Mouse (Mus musculus) heart, embryonic 15.5 days (tissue): Measurements from ENCODE around the gene Oprd1. TPM values are rescaled to one million over a fixed set of nuclear protein-coding genes. Genes with fewer than 3 reads are reported as not detected.

ENCODE experiments used
- ATAC-seq: fragments of 200-750 bp; cut with Nextera tagmentation; replicated peaks from 2 replicates; pipeline ENCODE4 v1.8.0; 2017; ENCODE audit warnings: low read depth, moderate TSS enrichment; ENCODE audit not compliant: insufficient number of reproducible peaks, insufficient read depth, low FRiP score
- H3K27ac ChIP-seq: fragments of 300-500 bp; sonication (generic); 2 replicates; pipeline ENCODE4 v1.5.1; 2015; ENCODE audit warnings: mild to moderate bottlenecking, inconsistent platforms
- H3K27me3 ChIP-seq: fragments of 300-500 bp; sonication (generic); 2 replicates; pipeline ENCODE4 v1.6.1; 2015; ENCODE audit warnings: inconsistent platforms
- H3K36me3 ChIP-seq: fragments of 300-500 bp; sonication (generic); 2 replicates; pipeline ENCODE4 v1.6.1; 2015; ENCODE audit warnings: mild to moderate bottlenecking, inconsistent platforms
- H3K4me1 ChIP-seq: fragments of 300-500 bp; sonication (generic); replicated peaks from 2 replicates; pipeline ENCODE4 v1.6.1; 2015; ENCODE audit warnings: inconsistent platforms
- H3K4me2 ChIP-seq: fragments of 300-500 bp; sonication (generic); 2 replicates; pipeline ENCODE4 v1.6.1; 2015; ENCODE audit warnings: inconsistent platforms, mild to moderate bottlenecking, moderate library complexity
- H3K4me3 ChIP-seq: fragments of 300-500 bp; sonication (generic); 2 replicates; pipeline ENCODE4 v1.5.1; 2015; ENCODE audit warnings: mild to moderate bottlenecking, inconsistent platforms
- H3K9ac ChIP-seq: fragments of 300-500 bp; sonication (generic); 2 replicates; pipeline ENCODE4 v1.6.1; 2015; ENCODE audit warnings: mild to moderate bottlenecking, inconsistent platforms
- H3K9me3 ChIP-seq: fragments of 300-500 bp; sonication (generic); replicated peaks from 2 replicates; pipeline ENCODE4 v1.6.1; 2016; ENCODE audit warnings: inconsistent platforms
- WGBS: fragments of 180-500 bp; shearing (Covaris S2); methylation state at CpG from one replicate; pipeline ENCODE4 v1.1.7; 2015; ENCODE audit warnings: mixed read lengths; 5-methylcytosine and 5-hydroxymethylcytosine counted together
- polyA plus RNA-seq: library from polyadenylated mRNA; unstranded; fragments of >200 nt; fragmentation: Nextera tagmentation; extraction: Ambion mirVana; gene quantifications from 2 replicates; pipeline ENCODE4 v1.2.1, GENCODE M21; 2015

Oprd1 gene
- polyA plus RNA-seq: 0.67 and 0.71 TPM in 2 replicates

DNA sequence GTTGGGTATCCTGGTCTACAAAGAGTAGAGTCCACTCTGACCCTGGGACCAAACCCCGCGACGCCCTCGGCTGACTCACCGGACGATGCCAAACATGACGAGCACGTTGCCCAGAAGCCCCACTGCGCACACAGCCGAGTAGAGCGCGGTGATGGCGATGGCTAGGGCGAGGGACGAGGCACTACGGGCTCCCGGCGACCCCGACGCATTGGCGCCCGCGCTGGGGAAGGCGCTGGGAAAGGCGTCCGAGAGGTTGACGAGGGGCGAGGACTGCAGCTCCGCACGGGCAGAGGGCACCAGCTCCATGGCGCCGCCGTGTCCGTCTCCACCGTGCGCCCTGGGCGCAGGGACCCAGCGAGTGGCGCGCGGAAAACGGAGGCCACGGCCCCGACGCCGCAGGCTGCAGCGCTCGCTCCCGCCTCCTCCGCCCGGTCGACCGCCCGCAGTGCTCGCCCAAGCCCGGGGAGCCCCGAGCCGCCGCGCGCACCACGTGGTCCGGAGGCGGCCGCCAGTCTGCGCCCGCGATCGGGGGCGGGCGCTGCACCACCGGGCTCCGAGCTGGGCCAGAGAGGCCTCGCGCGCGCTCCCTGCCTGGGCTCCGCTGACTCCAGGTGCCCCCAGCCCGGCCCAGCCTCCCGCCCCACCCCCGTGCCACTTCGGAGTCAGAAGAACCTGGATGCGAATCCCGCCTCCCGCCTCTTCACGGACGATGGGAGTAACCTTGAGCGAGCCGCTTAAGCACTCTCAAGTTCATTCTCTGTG lies at the start of gene Oprd1:
TSS of gene Oprd1 (minus strand) at position 407 of the 762 bp plus-strand sequence.
- peaks cover 13% of the 10 kb centered on the region for H3K4me1 ChIP-seq
- ATAC-seq: peak; percentile 50
- WGBS: under 1% methylated on average over 80 of the region's 89 CpGs
- peak within 1 kb of the TSS; percentile 52 for H3K4me3 ChIP-seq
- peak within 1 kb of the TSS; percentile 89 for H3K4me2 ChIP-seq
- H3K36me3 ChIP-seq: no peaks in the 10 kb centered on the region
- H3K27me3 ChIP-seq: peaks cover 57% of the 10 kb centered on the region
- H3K9ac ChIP-seq: peak within 1 kb of the TSS; percentile 38
- no peak within 1 kb of the TSS for H3K27ac ChIP-seq
- H3K9me3 ChIP-seq: no peaks in the 10 kb centered on the region

DNA sequence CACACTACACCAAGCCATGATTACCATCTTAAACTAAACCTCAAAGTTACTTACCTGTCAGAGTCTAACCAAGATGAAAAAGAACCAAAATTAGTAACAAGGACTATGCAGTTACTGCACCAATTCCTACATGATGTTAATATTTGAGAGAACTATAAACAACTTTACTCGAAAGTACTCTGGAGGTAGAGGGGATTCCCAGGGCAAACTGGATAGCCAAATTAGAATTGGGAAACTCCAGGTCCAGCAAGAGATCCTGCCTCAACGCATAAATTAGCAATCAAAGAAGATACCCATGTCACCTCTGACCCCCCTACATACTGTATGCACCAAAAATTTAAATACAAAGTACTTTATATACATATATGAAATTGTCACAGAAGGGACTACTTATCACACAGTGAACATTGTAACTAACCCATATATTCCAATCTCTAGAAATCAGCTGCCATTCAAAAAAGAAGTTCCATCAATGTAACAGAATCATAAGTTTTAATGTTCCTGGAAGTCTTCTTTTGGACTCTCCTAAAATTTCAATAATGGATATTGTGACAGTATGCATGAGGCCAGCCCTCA lies 43.6 kb upstream of the Oprd1 start:
- peaks cover 37% of the 10 kb centered on the region for H3K36me3 ChIP-seq
- no peaks in the 10 kb centered on the region for H3K4me1 ChIP-seq
- no peak overlapping the region for H3K9ac ChIP-seq
- no peak for ATAC-seq
- no peak overlapping the region for H3K4me2 ChIP-seq
- no peaks in the 10 kb centered on the region for H3K9me3 ChIP-seq
- no peak overlapping the region for H3K4me3 ChIP-seq
- no peak overlapping the region for H3K27ac ChIP-seq
- no peaks in the 10 kb centered on the region for H3K27me3 ChIP-seq
- WGBS: 90% methylated on average over 2 of the region's 2 CpGs

DNA sequence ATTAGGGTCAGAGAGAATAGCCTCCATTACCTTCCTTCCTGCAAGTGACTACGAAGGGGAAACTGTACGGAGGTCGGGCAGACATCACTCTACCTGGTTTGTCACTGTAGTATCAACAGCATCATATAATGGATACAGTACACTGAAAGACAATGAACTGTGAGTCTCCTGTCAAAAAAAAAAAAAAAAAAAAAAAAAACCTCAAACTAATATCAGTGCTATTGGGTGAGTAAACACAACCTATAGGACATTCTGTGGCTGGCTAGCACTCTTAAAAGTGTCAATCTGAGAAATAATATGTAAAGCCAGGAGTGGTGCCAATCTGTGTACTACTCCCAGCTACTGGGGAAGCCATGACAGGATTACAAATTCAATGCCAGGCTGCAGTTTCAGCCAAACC lies 38.9 kb upstream of the Oprd1 start:
- no peaks in the 10 kb centered on the region for H3K9me3 ChIP-seq
- no peaks in the 10 kb centered on the region for H3K4me1 ChIP-seq
- H3K4me3 ChIP-seq: no peak overlapping the region
- H3K4me2 ChIP-seq: no peak overlapping the region
- no peak overlapping the region for H3K9ac ChIP-seq
- no peak overlapping the region for H3K27ac ChIP-seq
- no peak for ATAC-seq
- no peaks in the 10 kb centered on the region for H3K27me3 ChIP-seq
- H3K36me3 ChIP-seq: peaks cover 31% of the 10 kb centered on the region
- WGBS: 85% methylated on average over 3 of the region's 3 CpGs

DNA sequence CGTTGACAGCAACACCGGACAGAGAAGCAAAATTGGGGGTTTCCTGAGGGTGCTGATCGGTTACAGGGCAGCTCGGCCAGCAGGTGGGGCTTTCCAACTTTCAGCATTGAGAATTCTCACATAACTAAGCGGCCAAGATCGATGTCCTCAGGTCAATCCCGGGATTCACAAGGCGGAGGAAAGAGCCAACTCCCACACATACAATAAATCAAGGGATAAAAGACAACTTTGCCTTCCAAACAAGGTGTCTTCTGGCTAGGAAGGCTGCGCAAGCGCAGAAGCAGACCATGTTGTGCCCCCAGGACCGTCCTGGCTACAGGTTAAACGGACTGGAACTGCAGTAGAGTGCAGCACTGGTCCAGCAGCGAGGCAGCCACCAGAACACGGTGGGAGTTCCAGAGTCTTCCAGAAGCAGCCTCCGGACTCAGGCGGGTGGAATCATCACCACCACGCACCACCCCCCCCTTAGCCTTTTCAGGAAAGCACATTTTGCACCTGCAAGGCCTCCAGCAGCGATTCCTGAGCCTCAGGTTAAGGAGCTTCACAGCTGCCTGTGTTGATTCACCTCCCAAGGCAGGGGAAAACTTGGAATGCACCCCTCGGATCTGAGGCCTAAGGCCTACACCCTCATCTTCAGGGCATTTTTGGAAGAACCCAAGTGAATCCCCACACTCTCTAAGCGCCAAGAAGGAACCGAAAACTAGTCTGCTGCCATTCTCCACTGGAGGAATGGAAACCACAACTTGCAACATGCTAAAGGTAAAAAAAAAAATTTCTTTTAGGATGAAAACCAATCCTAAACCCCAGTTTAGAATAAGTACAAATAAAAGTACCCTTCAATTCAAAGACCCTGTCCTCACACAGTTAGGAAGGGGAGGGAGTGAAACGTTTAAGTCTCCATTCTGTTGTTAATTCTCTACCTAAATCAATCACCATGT lies 37.7 kb upstream of the Oprd1 start:
- ATAC-seq: no peak
- 65% methylated on average over 22 of the region's 22 CpGs for WGBS
- no peaks in the 10 kb centered on the region for H3K9me3 ChIP-seq
- H3K27me3 ChIP-seq: no peaks in the 10 kb centered on the region
- no peak overlapping the region for H3K4me3 ChIP-seq
- no peak overlapping the region for H3K27ac ChIP-seq
- peaks cover 27% of the 10 kb centered on the region for H3K36me3 ChIP-seq
- no peaks in the 10 kb centered on the region for H3K4me1 ChIP-seq
- H3K9ac ChIP-seq: no peak overlapping the region
- no peak overlapping the region for H3K4me2 ChIP-seq

DNA sequence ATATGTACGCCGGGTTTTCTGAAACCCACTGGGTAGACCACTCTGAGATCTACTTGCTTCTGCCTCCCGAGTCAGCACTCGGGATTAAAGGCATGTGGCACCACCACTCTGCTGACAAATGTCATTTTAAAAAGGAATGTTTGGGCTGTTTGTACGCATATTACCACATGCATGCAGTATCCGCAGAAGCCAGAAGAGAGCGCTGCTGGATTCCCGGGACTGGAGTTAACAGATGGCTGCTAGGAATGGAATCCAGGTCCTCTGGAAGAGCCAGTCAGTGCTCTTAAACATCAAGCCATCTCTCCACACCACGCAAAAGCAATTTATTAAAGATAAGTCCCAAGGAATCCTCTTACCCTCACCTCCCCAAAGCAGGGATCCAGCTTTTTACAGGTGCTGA lies 36.4 kb upstream of the Oprd1 start:
- Histone ChIP-seq H3K36me3 (peaks cover 24% of the 10 kb centered on the region), H3K9me3 (no peaks in the 10 kb centered on the region), H3K9ac (no peak overlapping the region), H3K4me3 (no peak overlapping the region), H3K27me3 (no peaks in the 10 kb centered on the region), H3K4me1 (no peaks in the 10 kb centered on the region), H3K4me2 (no peak overlapping the region), H3K27ac (no peak overlapping the region)
- no peak for ATAC-seq
- 73% methylated on average over 9 of the region's 9 CpGs for WGBS

DNA sequence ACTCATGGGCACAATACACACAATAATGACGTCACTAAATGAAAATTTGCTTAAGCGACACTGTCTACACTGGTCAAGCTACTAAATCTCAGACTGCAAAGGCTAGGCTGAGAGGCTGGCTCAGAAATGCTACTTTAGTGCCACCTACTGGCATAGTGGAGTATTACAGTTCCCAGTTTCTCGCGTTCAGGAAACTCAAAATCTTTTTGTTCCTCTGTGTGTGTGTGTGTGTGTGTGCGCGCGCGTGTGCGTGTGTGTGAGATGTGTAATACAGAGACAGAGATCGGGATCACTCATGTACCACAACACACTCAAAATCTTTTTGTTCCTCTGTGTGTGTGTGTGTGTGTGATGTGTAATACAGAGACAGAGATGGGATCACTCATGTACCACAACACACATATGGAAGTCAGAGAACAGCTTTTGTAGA lies 34.4 kb upstream of the Oprd1 start:
- 9% methylated on average over 10 of the region's 10 CpGs for WGBS
- Histone ChIP-seq H3K9ac (no peak overlapping the region), H3K4me3 (no peak overlapping the region), H3K9me3 (no peaks in the 10 kb centered on the region), H3K27me3 (no peaks in the 10 kb centered on the region), H3K4me2 (no peak overlapping the region), H3K4me1 (no peaks in the 10 kb centered on the region), H3K36me3 (peaks cover 6% of the 10 kb centered on the region; the same call in 1 of the 2 replicates), H3K27ac (no peak overlapping the region)
- no peak for ATAC-seq

DNA sequence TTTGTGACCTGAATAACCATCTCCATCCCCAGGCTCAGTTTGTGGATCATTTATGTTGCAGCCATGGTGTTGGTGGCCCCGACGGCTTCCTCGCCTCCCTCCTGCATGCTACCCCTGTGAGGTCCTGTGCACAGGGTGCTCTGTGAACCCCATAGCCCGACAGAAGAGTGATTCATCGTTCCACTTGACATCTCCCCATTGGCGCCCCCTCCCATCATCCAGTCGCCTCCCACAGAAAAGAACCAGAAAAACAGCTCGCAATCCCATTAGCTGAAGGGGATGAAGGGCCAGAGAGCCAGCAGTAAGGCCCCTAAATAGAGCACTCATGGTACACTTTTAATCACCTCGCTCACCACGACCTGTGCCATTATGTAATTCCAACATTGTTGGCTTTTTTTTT lies 32.2 kb upstream of the Oprd1 start:
- no peaks in the 10 kb centered on the region; the same call in 1 of the 2 replicates for H3K27me3 ChIP-seq
- no peaks in the 10 kb centered on the region for H3K4me1 ChIP-seq
- WGBS: 48% methylated on average over 10 of the region's 10 CpGs
- H3K9me3 ChIP-seq: no peaks in the 10 kb centered on the region
- no peak overlapping the region for H3K27ac ChIP-seq
- H3K4me2 ChIP-seq: no peak overlapping the region
- no peak overlapping the region for H3K9ac ChIP-seq
- no peaks in the 10 kb centered on the region; the same call in 1 of the 2 replicates for H3K36me3 ChIP-seq
- ATAC-seq: no peak
- no peak overlapping the region for H3K4me3 ChIP-seq

DNA sequence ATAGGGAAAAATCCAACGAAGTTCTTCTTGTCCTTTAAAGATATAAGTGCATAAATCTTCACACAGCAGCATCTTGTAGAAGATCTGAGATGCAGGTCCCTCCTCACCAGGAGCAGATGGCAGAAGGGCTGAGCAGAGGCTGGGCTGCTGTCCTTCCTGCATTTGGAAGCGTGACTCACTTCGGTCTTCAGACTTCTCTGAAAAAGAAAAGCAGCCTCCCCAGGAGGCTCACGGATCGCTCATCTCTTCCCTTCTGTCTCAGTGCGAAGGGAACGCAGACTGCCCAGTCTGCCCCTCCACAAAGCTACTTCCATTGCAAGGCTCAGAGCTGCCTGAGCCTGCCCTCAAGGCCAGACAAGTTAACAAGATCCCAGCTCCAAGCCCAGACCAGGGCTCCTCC lies 26.6 kb upstream of the Oprd1 start:
- no peak overlapping the region for H3K9ac ChIP-seq
- no peak overlapping the region for H3K4me3 ChIP-seq
- no peaks in the 10 kb centered on the region for H3K36me3 ChIP-seq
- H3K4me2 ChIP-seq: no peak overlapping the region
- no peak overlapping the region for H3K27ac ChIP-seq
- H3K4me1 ChIP-seq: no peaks in the 10 kb centered on the region
- no peaks in the 10 kb centered on the region; the same call in 1 of the 2 replicates for H3K9me3 ChIP-seq
- ATAC-seq: no peak
- 31% methylated on average over 7 of the region's 7 CpGs for WGBS
- no peaks in the 10 kb centered on the region; the same call in 1 of the 2 replicates for H3K27me3 ChIP-seq

DNA sequence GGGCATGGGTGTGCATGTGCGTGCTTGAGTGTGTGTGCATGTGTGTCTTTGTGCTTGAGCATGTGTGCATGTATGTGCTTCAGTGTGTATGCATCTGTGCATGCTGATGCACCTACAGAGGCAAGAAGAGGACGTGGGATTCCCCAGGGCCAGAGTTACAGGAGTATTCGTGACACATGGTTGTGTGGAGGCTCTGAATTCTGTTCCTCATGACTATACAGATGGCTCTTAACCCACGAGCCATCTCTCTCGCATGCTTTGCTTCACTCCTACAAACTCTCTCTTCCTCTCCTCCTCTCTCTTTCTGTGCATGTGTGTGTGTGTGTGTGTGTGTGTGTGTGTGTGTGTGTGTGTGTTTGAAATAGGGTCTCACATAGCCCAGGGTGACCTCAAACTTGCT lies 25.5 kb upstream of the Oprd1 start:
- WGBS: 75% methylated on average over 5 of the region's 5 CpGs
- no peak overlapping the region for H3K4me3 ChIP-seq
- H3K9me3 ChIP-seq: no peaks in the 10 kb centered on the region; the same call in 1 of the 2 replicates
- H3K27ac ChIP-seq: no peak overlapping the region
- ATAC-seq: no peak
- no peaks in the 10 kb centered on the region for H3K36me3 ChIP-seq
- H3K9ac ChIP-seq: no peak overlapping the region
- no peaks in the 10 kb centered on the region; the same call in 1 of the 2 replicates for H3K27me3 ChIP-seq
- H3K4me1 ChIP-seq: no peaks in the 10 kb centered on the region
- no peak overlapping the region for H3K4me2 ChIP-seq

DNA sequence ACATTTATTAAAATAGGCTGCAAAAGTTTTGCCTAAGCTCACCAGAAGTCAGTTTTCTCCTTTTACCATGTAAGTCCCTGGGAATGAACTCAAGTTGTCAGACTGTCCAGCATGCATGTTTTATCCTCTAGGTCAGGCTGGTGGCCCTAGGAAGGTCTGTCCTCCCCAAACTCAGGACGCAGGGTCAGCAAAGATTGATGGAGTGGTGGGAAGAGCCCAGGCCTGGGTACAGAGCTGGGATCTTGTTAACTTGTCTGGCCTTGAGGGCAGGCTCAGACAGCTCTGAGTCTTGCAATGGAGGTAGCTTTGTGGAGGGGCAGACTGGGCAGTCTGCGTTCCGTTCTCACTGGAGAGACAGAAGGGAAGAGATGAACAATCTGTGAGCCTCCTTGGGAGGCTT lies 25.0 kb upstream of the Oprd1 start:
- no peaks in the 10 kb centered on the region; the same call in 1 of the 2 replicates for H3K9me3 ChIP-seq

DNA sequence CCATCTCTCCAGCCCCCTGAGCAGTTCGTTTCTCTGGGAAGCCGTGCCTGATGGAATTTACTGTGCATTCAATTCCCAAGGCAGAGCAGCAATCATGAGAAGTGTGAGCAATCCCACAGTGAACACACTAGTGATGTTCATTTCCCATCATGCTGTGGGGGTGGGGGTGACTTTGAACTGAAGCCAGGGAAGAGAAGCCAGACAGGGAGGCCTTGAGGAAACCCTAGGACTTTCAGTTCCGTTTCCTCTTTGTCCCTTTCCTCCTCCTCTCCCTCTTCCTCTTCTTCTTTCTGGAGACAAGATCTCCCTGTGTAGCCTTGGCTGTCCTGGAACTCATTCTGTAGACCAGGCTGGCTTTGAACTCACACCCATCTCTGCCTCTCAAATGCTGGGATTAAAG lies 23.1 kb upstream of the Oprd1 start:
- no peaks in the 10 kb centered on the region; the same call in 1 of the 2 replicates for H3K27me3 ChIP-seq
- no peak for ATAC-seq
- no peaks in the 10 kb centered on the region; the same call in 1 of the 2 replicates for H3K9me3 ChIP-seq
- H3K4me2 ChIP-seq: no peak overlapping the region
- H3K36me3 ChIP-seq: no peaks in the 10 kb centered on the region
- H3K4me1 ChIP-seq: no peaks in the 10 kb centered on the region
- H3K27ac ChIP-seq: no peak overlapping the region
- no peak overlapping the region for H3K4me3 ChIP-seq
- no peak overlapping the region for H3K9ac ChIP-seq
- 82% methylated on average over 3 of the region's 3 CpGs for WGBS

More for the DNA sequence above, 25.0 kb upstream of the Oprd1 start:
- Histone ChIP-seq H3K4me2 (no peak overlapping the region), H3K4me1 (no peaks in the 10 kb centered on the region), H3K4me3 (no peak overlapping the region), H3K27ac (no peak overlapping the region), H3K9ac (no peak overlapping the region), H3K27me3 (no peaks in the 10 kb centered on the region; the same call in 1 of the 2 replicates), H3K36me3 (no peaks in the 10 kb centered on the region)
- no peak for ATAC-seq
- WGBS: 87% methylated on average over 3 of the region's 3 CpGs
